Mouse (Mus musculus) forebrain, embryonic 10.5 days (tissue): ENCODE measurements around the gene Crtac1. TPM values are rescaled to one million over a fixed set of nuclear protein-coding genes. Genes with fewer than 3 reads are reported as not detected.

Source experiments
- DNase-seq: peaks from one replicate; pipeline ENCODE4 v3.0.0-alpha.2; 2017; ENCODE audit warnings: low spot score; ENCODE audit errors: extremely low spot score
- H3K27ac ChIP-seq: fragments of 300-500 bp; sonication (generic); 2 replicates; pipeline ENCODE4 v1.5.1; 2016; ENCODE audit warnings: mild to moderate bottlenecking
- H3K27me3 ChIP-seq: fragments of 300-500 bp; sonication (generic); 2 replicates; pipeline ENCODE4 v1.6.1; 2016; ENCODE audit warnings: mild to moderate bottlenecking; ENCODE audit not compliant: poor library complexity, severe bottlenecking
- H3K36me3 ChIP-seq: fragments of 300-500 bp; sonication (generic); replicated peaks from 2 replicates; pipeline ENCODE4 v1.6.1; 2016; ENCODE audit warnings: mild to moderate bottlenecking, moderate library complexity
- H3K4me1 ChIP-seq: fragments of 300-500 bp; sonication (generic); 2 replicates; pipeline ENCODE4 v1.6.1; 2016
- H3K4me3 ChIP-seq: fragments of 300-500 bp; sonication (generic); 2 replicates; pipeline ENCODE4 v1.5.1; 2016; ENCODE audit warnings: mild to moderate bottlenecking, moderate library complexity
- H3K9me3 ChIP-seq: fragments of 300-500 bp; sonication (generic); 2 replicates; pipeline ENCODE4 v1.6.1; 2016; ENCODE audit warnings: mild to moderate bottlenecking, moderate library complexity
- WGBS: fragments of 180-500 bp; shearing (Covaris S2); methylation state at CpG from one replicate; pipeline ENCODE4 v1.1.7; 2016; 5-methylcytosine and 5-hydroxymethylcytosine counted together
- polyA plus RNA-seq: library from polyadenylated mRNA; unstranded; fragments of >200 nt; fragmentation: Nextera tagmentation; extraction: Ambion mirVana; gene quantifications from 2 replicates; pipeline ENCODE4 v1.2.1, GENCODE M21; 2016

Crtac1 gene
- polyA plus RNA-seq, 1 experiment from 2014 or later, result 9.5 TPM

- Histone ChIP-seq H3K36me3 (no peaks in the 10 kb centered on the region), H3K4me3 (no peak overlapping the region), H3K27ac (no peak overlapping the region), H3K4me1 (peaks cover 14% of the 10 kb centered on the region), H3K9me3 (no peaks in the 10 kb centered on the region), H3K27me3 (peaks cover 31% of the 10 kb centered on the region)
- 79% methylated on average over 3 of the region's 3 CpGs for WGBS
- no peak for DNase-seq
Observed at GRCm38 (mm10) chr19:42258031-42258430, 173.6 kb downstream of the Crtac1 start.

- Histone ChIP-seq H3K9me3 (no peaks in the 10 kb centered on the region), H3K4me3 (no peak overlapping the region), H3K4me1 (peaks cover 14% of the 10 kb centered on the region), H3K36me3 (no peaks in the 10 kb centered on the region), H3K27ac (no peak overlapping the region), H3K27me3 (peaks cover 31% of the 10 kb centered on the region)
- 91% methylated on average over 12 of the region's 12 CpGs for WGBS
- DNase-seq, result no peak
Observed at GRCm38 (mm10) chr19:42257241-42257635, 174.3 kb downstream of the Crtac1 start.

GRCm38 (mm10) chr19:42256611-42257240, 174.9 kb downstream of the Crtac1 start:
- H3K27ac ChIP-seq, result no peak overlapping the region
- H3K9me3 ChIP-seq, result no peaks in the 10 kb centered on the region
- DNase-seq, result no peak
- H3K36me3 ChIP-seq, result no peaks in the 10 kb centered on the region
- peaks cover 14% of the 10 kb centered on the region for H3K4me1 ChIP-seq
- 89% methylated on average over 12 of the region's 12 CpGs for WGBS
- no peak overlapping the region for H3K4me3 ChIP-seq
- H3K27me3 ChIP-seq, result peaks cover 31% of the 10 kb centered on the region

- H3K27me3 ChIP-seq, result peaks cover 31% of the 10 kb centered on the region
- no peaks in the 10 kb centered on the region for H3K9me3 ChIP-seq
- peak; percentile 92 for DNase-seq
- H3K36me3 ChIP-seq, result no peaks in the 10 kb centered on the region
- H3K4me1 ChIP-seq, result peaks cover 14% of the 10 kb centered on the region
- peak overlapping the region; percentile 58 for H3K4me3 ChIP-seq
- H3K27ac ChIP-seq, result peak overlapping the region; percentile 20; the same call in 1 of the 2 replicates
- 4% methylated on average over 37 of the region's 42 CpGs for WGBS
Observed at GRCm38 (mm10) chr19:42255784-42256610, 175.6 kb downstream of the Crtac1 start.

GRCm38 (mm10) chr19:42255438-42255783, 176.2 kb downstream of the Crtac1 start:
- H3K27me3 ChIP-seq, result peaks cover 31% of the 10 kb centered on the region
- no peaks in the 10 kb centered on the region for H3K36me3 ChIP-seq
- no peaks in the 10 kb centered on the region for H3K9me3 ChIP-seq
- peak overlapping the region; percentile 58 for H3K4me3 ChIP-seq
- peaks cover 14% of the 10 kb centered on the region for H3K4me1 ChIP-seq
- no peak for DNase-seq
- peak overlapping the region; percentile 20; the same call in 1 of the 2 replicates for H3K27ac ChIP-seq
- under 1% methylated on average over 15 of the region's 23 CpGs for WGBS

- H3K4me3 ChIP-seq, result no peak overlapping the region
- peaks cover 2% of the 10 kb centered on the region for H3K4me1 ChIP-seq
- no peaks in the 10 kb centered on the region for H3K36me3 ChIP-seq
- no peaks in the 10 kb centered on the region for H3K9me3 ChIP-seq
- H3K27ac ChIP-seq, result no peak overlapping the region
- DNase-seq, result no peak
- WGBS, result 81% methylated on average over 11 of the region's 11 CpGs
- H3K27me3 ChIP-seq, result peaks cover 22% of the 10 kb centered on the region
Observed at GRCm38 (mm10) chr19:42249976-42250914, 181.3 kb downstream of the Crtac1 start.

GRCm38 (mm10) chr19:42247519-42247918, 184.1 kb downstream of the Crtac1 start, which contains the start of gene Golga7b:
Golga7b (plus strand) TSS chr19:42247574.
- H3K4me1 ChIP-seq, result peaks cover 2% of the 10 kb centered on the region; the same call in 1 of the 2 replicates
- H3K36me3 ChIP-seq, result no peaks in the 10 kb centered on the region
- H3K27ac ChIP-seq, result no peak within 1 kb of the TSS
- H3K27me3 ChIP-seq, result no peaks in the 10 kb centered on the region
- no peak within 1 kb of the TSS for H3K4me3 ChIP-seq
- H3K9me3 ChIP-seq, result no peaks in the 10 kb centered on the region
- WGBS, result 91% methylated on average over 3 of the region's 3 CpGs
- no peak for DNase-seq

GRCm38 (mm10) chr19:42246626-42247025, 185.0 kb downstream of the Crtac1 start:
- no peaks in the 10 kb centered on the region for H3K9me3 ChIP-seq
- no peak for DNase-seq
- peaks cover 4% of the 10 kb centered on the region; the same call in 1 of the 2 replicates for H3K4me1 ChIP-seq
- no peak overlapping the region for H3K27ac ChIP-seq
- H3K27me3 ChIP-seq, result no peaks in the 10 kb centered on the region
- no peaks in the 10 kb centered on the region for H3K36me3 ChIP-seq
- no peak overlapping the region for H3K4me3 ChIP-seq
- WGBS, result 60% methylated on average over 5 of the region's 5 CpGs

- H3K27ac ChIP-seq, result no peak overlapping the region
- no peak overlapping the region for H3K4me3 ChIP-seq
- H3K9me3 ChIP-seq, result no peaks in the 10 kb centered on the region
- peaks cover 9% of the 10 kb centered on the region for H3K4me1 ChIP-seq
- no peak for DNase-seq
- H3K36me3 ChIP-seq, result no peaks in the 10 kb centered on the region
- WGBS, result 75% methylated on average over 3 of the region's 3 CpGs
- H3K27me3 ChIP-seq, result no peaks in the 10 kb centered on the region
Observed at GRCm38 (mm10) chr19:42243401-42243800, 188.2 kb downstream of the Crtac1 start.

- no peaks in the 10 kb centered on the region for H3K36me3 ChIP-seq
- H3K4me3 ChIP-seq, result no peak overlapping the region
- no peaks in the 10 kb centered on the region for H3K9me3 ChIP-seq
- H3K4me1 ChIP-seq, result peaks cover 19% of the 10 kb centered on the region
- H3K27me3 ChIP-seq, result no peaks in the 10 kb centered on the region
- no peak overlapping the region for H3K27ac ChIP-seq
- 65% methylated on average over 8 of the region's 8 CpGs for WGBS
- DNase-seq, result no peak
Observed at GRCm38 (mm10) chr19:42240881-42241280, 190.7 kb downstream of the Crtac1 start.

- 71% methylated on average over 7 of the region's 7 CpGs for WGBS
- Histone ChIP-seq H3K36me3 (no peaks in the 10 kb centered on the region), H3K4me1 (peaks cover 19% of the 10 kb centered on the region), H3K27ac (peak overlapping the region; percentile 13; the same call in 1 of the 2 replicates), H3K4me3 (no peak overlapping the region), H3K9me3 (no peaks in the 10 kb centered on the region), H3K27me3 (no peaks in the 10 kb centered on the region)
- no peak for DNase-seq
Observed at GRCm38 (mm10) chr19:42238341-42238715, 193.3 kb downstream of the Crtac1 start.

- H3K4me3 ChIP-seq, result no peak overlapping the region
- WGBS, result 21% methylated on average over 4 of the region's 4 CpGs
- peak overlapping the region; percentile 13; the same call in 1 of the 2 replicates for H3K27ac ChIP-seq
- H3K9me3 ChIP-seq, result no peaks in the 10 kb centered on the region
- no peaks in the 10 kb centered on the region for H3K36me3 ChIP-seq
- H3K4me1 ChIP-seq, result peaks cover 19% of the 10 kb centered on the region
- H3K27me3 ChIP-seq, result no peaks in the 10 kb centered on the region
- no peak for DNase-seq
Observed at GRCm38 (mm10) chr19:42237602-42238340, 193.8 kb downstream of the Crtac1 start.
